Mouse (Mus musculus): ENCODE data around the gene Islr. TPM values are rescaled to one million over a fixed set of nuclear protein-coding genes. Genes with fewer than 3 reads are reported as not detected.

The Islr gene
- polyA plus RNA-seq, 1 experiment from 2014 or later: 2.9 TPM

- DNase-seq (no peak), ATAC-seq (no peak)
- 19% methylated on average over 6 of the region's 6 CpGs for WGBS (ENCODE audit: insufficient replicate concordance)
- Histone ChIP-seq H3K9ac (replicated peaks) (no peak overlapping the region), H3K4me3 (ENCODE audit: low read depth, low read length) (no peak overlapping the region), H3K36me3 (replicated peaks; ENCODE audit: insufficient read depth, low read length) (no peaks in the 10 kb centered on the region), H3K4me2 (ENCODE audit: low read depth, low read length) (no peak overlapping the region), H3K4me1 (ENCODE audit: insufficient read depth) (no peaks in the 10 kb centered on the region), H3K27ac (ENCODE audit: low read depth) (no peak overlapping the region), H3K27me3 (ENCODE audit: insufficient read depth, low read length) (0 out of 2 replicates have a peak, but pooled peaks cover 8% of the 10 kb centered on the region), H3K9me3 (ENCODE audit: low read length) (no peaks in the 10 kb centered on the region)
- TF ChIP-seq CTCF (IDR thresholded peaks at IDR 0.05; ENCODE audit: low read depth): no peak
- no peak for TF ChIP-seq EP300 (IDR thresholded peaks at IDR 0.05; ENCODE audit: low read depth)
Measured at GRCm38 (mm10) chr9:58139947-58140346, 64.2 kb downstream of the Islr start.

GRCm38 (mm10) chr9:58135921-58136321, 68.2 kb downstream of the Islr start:
- Histone ChIP-seq H3K36me3 (replicated peaks; ENCODE audit: insufficient read depth, low read length) (no peaks in the 10 kb centered on the region), H3K27ac (ENCODE audit: low read depth) (no peak overlapping the region), H3K27me3 (ENCODE audit: insufficient read depth, low read length) (peaks cover 30% of the 10 kb centered on the region), H3K9ac (replicated peaks) (no peak overlapping the region), H3K4me1 (ENCODE audit: insufficient read depth) (no peaks in the 10 kb centered on the region), H3K4me3 (ENCODE audit: low read depth, low read length) (no peak overlapping the region), H3K4me2 (ENCODE audit: low read depth, low read length) (no peak overlapping the region), H3K9me3 (ENCODE audit: low read length) (no peaks in the 10 kb centered on the region)
- TF ChIP-seq EP300 (IDR thresholded peaks at IDR 0.05; ENCODE audit: low read depth) (no peak), CTCF (IDR thresholded peaks at IDR 0.05; ENCODE audit: low read depth) (no peak)
- ATAC-seq (no peak), DNase-seq (no peak)
- WGBS (ENCODE audit: insufficient replicate concordance): 37% methylated on average over 2 of the region's 2 CpGs

GRCm38 (mm10) chr9:58134906-58135305, 69.2 kb downstream of the Islr start:
- 22% methylated on average over 7 of the region's 7 CpGs for WGBS (ENCODE audit: insufficient replicate concordance)
- Histone ChIP-seq H3K9me3 (ENCODE audit: low read length) (no peaks in the 10 kb centered on the region), H3K27me3 (ENCODE audit: insufficient read depth, low read length) (peaks cover 36% of the 10 kb centered on the region), H3K4me2 (ENCODE audit: low read depth, low read length) (no peak overlapping the region), H3K36me3 (replicated peaks; ENCODE audit: insufficient read depth, low read length) (no peaks in the 10 kb centered on the region), H3K9ac (replicated peaks) (no peak overlapping the region), H3K27ac (ENCODE audit: low read depth) (no peak overlapping the region), H3K4me3 (ENCODE audit: low read depth, low read length) (no peak overlapping the region), H3K4me1 (ENCODE audit: insufficient read depth) (no peaks in the 10 kb centered on the region)
- DNase-seq (no peak), ATAC-seq (no peak)
- TF ChIP-seq EP300 (IDR thresholded peaks at IDR 0.05; ENCODE audit: low read depth): no peak
- TF ChIP-seq CTCF (IDR thresholded peaks at IDR 0.05; ENCODE audit: low read depth): no peak

- whole genome bisulfite sequencing (ENCODE audit: insufficient replicate concordance): 14% methylated on average over 17 of the region's 17 CpGs
- DNase-seq (no peak), ATAC-seq (no peak)
- no peak overlapping the region for H3K27ac ChIP-seq (ENCODE audit: low read depth)
- peaks cover 39% of the 10 kb centered on the region for H3K27me3 ChIP-seq (ENCODE audit: insufficient read depth, low read length)
- TF ChIP-seq CTCF (IDR thresholded peaks at IDR 0.05; ENCODE audit: low read depth) (no peak), EP300 (IDR thresholded peaks at IDR 0.05; ENCODE audit: low read depth) (no peak)
- no peak overlapping the region for H3K9ac ChIP-seq (replicated peaks)
- no peaks in the 10 kb centered on the region for H3K4me1 ChIP-seq (ENCODE audit: insufficient read depth)
- no peaks in the 10 kb centered on the region for H3K36me3 ChIP-seq (replicated peaks; ENCODE audit: insufficient read depth, low read length)
- no peaks in the 10 kb centered on the region for H3K9me3 ChIP-seq (ENCODE audit: low read length)
- H3K4me2 ChIP-seq (ENCODE audit: low read depth, low read length): no peak overlapping the region
- H3K4me3 ChIP-seq (ENCODE audit: low read depth, low read length): no peak overlapping the region
Measured at GRCm38 (mm10) chr9:58133893-58134884, 69.9 kb downstream of the Islr start.

- Histone ChIP-seq H3K9ac (replicated peaks) (no peak overlapping the region), H3K27me3 (ENCODE audit: insufficient read depth, low read length) (peaks cover 47% of the 10 kb centered on the region), H3K4me1 (ENCODE audit: insufficient read depth) (no peaks in the 10 kb centered on the region), H3K4me3 (ENCODE audit: low read depth, low read length) (no peak overlapping the region), H3K36me3 (replicated peaks; ENCODE audit: insufficient read depth, low read length) (no peaks in the 10 kb centered on the region), H3K4me2 (ENCODE audit: low read depth, low read length) (no peak overlapping the region), H3K9me3 (ENCODE audit: low read length) (no peaks in the 10 kb centered on the region), H3K27ac (ENCODE audit: low read depth) (no peak overlapping the region)
- TF ChIP-seq EP300 (IDR thresholded peaks at IDR 0.05; ENCODE audit: low read depth): no peak
- no peak for TF ChIP-seq CTCF (IDR thresholded peaks at IDR 0.05; ENCODE audit: low read depth)
- ATAC-seq (no peak), DNase-seq (no peak)
- whole genome bisulfite sequencing (ENCODE audit: insufficient replicate concordance): 45% methylated on average over 7 of the region's 7 CpGs
Measured at GRCm38 (mm10) chr9:58131735-58132134, 72.4 kb downstream of the Islr start.

GRCm38 (mm10) chr9:58130909-58131308, 73.2 kb downstream of the Islr start:
- Histone ChIP-seq H3K9ac (replicated peaks) (no peak overlapping the region), H3K36me3 (replicated peaks; ENCODE audit: insufficient read depth, low read length) (no peaks in the 10 kb centered on the region), H3K4me2 (ENCODE audit: low read depth, low read length) (no peak overlapping the region), H3K27me3 (ENCODE audit: insufficient read depth, low read length) (peaks cover 47% of the 10 kb centered on the region), H3K4me1 (ENCODE audit: insufficient read depth) (no peaks in the 10 kb centered on the region), H3K4me3 (ENCODE audit: low read depth, low read length) (no peak overlapping the region), H3K9me3 (ENCODE audit: low read length) (no peaks in the 10 kb centered on the region), H3K27ac (ENCODE audit: low read depth) (no peak overlapping the region)
- 36% methylated on average over 3 of the region's 3 CpGs for WGBS (ENCODE audit: insufficient replicate concordance)
- DNase-seq (no peak), ATAC-seq (no peak)
- TF ChIP-seq CTCF (IDR thresholded peaks at IDR 0.05; ENCODE audit: low read depth): no peak

All from liver, postnatal 0 days (tissue).